Mouse (Mus musculus) embryonic facial prominence, embryonic 11.5 days (tissue): ENCODE data around the gene Tmem165. TPM values are rescaled to one million over a fixed set of nuclear protein-coding genes. Genes with fewer than 3 reads are reported as not detected.

Experiments
- ATAC-seq: fragments of 200-750 bp; cut with Nextera tagmentation; replicated peaks from 2 replicates; pipeline ENCODE4 v1.8.0; 2017; ENCODE audit warnings: low read depth; ENCODE audit not compliant: insufficient number of reproducible peaks, low FRiP score, low TSS enrichment
- DNase-seq: peaks from one replicate; pipeline ENCODE4 v3.0.0-alpha.2; 2015; ENCODE audit warnings: low spot score
- H3K27ac ChIP-seq: fragments of 300-500 bp; sonication (generic); replicated peaks from 2 replicates; pipeline ENCODE4 v1.5.1; 2014; ENCODE audit warnings: mild to moderate bottlenecking, low read depth, low read length, control low read depth
- H3K27me3 ChIP-seq: fragments of 300-500 bp; sonication (generic); 2 replicates; pipeline ENCODE4 v1.6.1; 2014; ENCODE audit warnings: mild to moderate bottlenecking, low read length, moderate library complexity, mixed read lengths; ENCODE audit not compliant: control insufficient read depth, insufficient read depth
- H3K36me3 ChIP-seq: fragments of 300-500 bp; sonication (generic); replicated peaks from 2 replicates; pipeline ENCODE4 v1.6.1; 2014; ENCODE audit warnings: low read depth, mild to moderate bottlenecking, low read length, moderate library complexity, mixed read lengths; ENCODE audit not compliant: control insufficient read depth, insufficient read depth
- H3K4me1 ChIP-seq: fragments of 300-500 bp; sonication (generic); 2 replicates; pipeline ENCODE4 v1.6.1; 2014; ENCODE audit warnings: low read length, mixed read lengths; ENCODE audit not compliant: control insufficient read depth, insufficient read depth
- H3K4me2 ChIP-seq: fragments of 300-500 bp; sonication (generic); 2 replicates; pipeline ENCODE4 v1.6.1; 2014; ENCODE audit warnings: low read depth, mild to moderate bottlenecking, control low read depth, low read length, moderate library complexity
- H3K4me3 ChIP-seq: fragments of 300-500 bp; sonication (generic); 2 replicates; pipeline ENCODE4 v1.5.1; 2014; ENCODE audit warnings: low read depth, low read length, control low read depth
- H3K9ac ChIP-seq: fragments of 300-500 bp; sonication (generic); replicated peaks from 2 replicates; pipeline ENCODE4 v1.6.1; 2014; ENCODE audit warnings: mild to moderate bottlenecking, control low read depth, low read length
- H3K9me3 ChIP-seq: fragments of 300-500 bp; sonication (generic); replicated peaks from 2 replicates; pipeline ENCODE4 v1.6.1; 2016; ENCODE audit warnings: mild to moderate bottlenecking, low read length, inconsistent platforms, mixed read lengths; ENCODE audit not compliant: control insufficient read depth
- WGBS: fragments of 180-500 bp; shearing (Covaris S2); extraction: QIAGEN DNeasy Blood & Tissue Kit; methylation state at CpG from one replicate; pipeline ENCODE4 v1.1.7; 2014; 5-methylcytosine and 5-hydroxymethylcytosine counted together
- polyA plus RNA-seq: library from polyadenylated mRNA; unstranded; fragments of >200 nt; fragmentation: Nextera tagmentation; extraction: Ambion mirVana; gene quantifications from 2 replicates; pipeline ENCODE4 v1.2.1, GENCODE M21; 2014

Tmem165 gene
- polyA plus RNA-seq, 1 experiment from 2014 or later: 125 TPM

GRCm38 (mm10) chr5:76187885-76188284, 4.2 kb downstream of the Tmem165 start:
- 88% methylated on average over 5 of the region's 5 CpGs for WGBS
- Histone ChIP-seq H3K9ac (no peak overlapping the region), H3K9me3 (no peaks in the 10 kb centered on the region), H3K27ac (no peak overlapping the region), H3K36me3 (no peaks in the 10 kb centered on the region), H3K4me2 (no peak overlapping the region), H3K27me3 (no peaks in the 10 kb centered on the region), H3K4me3 (no peak overlapping the region), H3K4me1 (peaks cover 3% of the 10 kb centered on the region)
- DNase-seq (no peak), ATAC-seq (no peak)

GRCm38 (mm10) chr5:76190609-76191008, 6.9 kb downstream of the Tmem165 start:
- 85% methylated on average over 4 of the region's 4 CpGs for WGBS
- no peaks in the 10 kb centered on the region for H3K4me1 ChIP-seq

GRCm38 (mm10) chr5:76193075-76193474, 9.4 kb downstream of the Tmem165 start:
- ATAC-seq (no peak), DNase-seq (no peak)
- no peak overlapping the region for H3K4me2 ChIP-seq
- no peaks in the 10 kb centered on the region for H3K27me3 ChIP-seq
- H3K4me3 ChIP-seq: no peak overlapping the region
- no peak overlapping the region for H3K27ac ChIP-seq
- no peaks in the 10 kb centered on the region for H3K9me3 ChIP-seq
- H3K4me1 ChIP-seq: no peaks in the 10 kb centered on the region
- H3K9ac ChIP-seq: no peak overlapping the region
- H3K36me3 ChIP-seq: no peaks in the 10 kb centered on the region

More at GRCm38 (mm10) chr5:76190609-76191008, 6.9 kb downstream of the Tmem165 start:
- no peak overlapping the region for H3K27ac ChIP-seq
- H3K9ac ChIP-seq: no peak overlapping the region
- no peaks in the 10 kb centered on the region for H3K36me3 ChIP-seq
- no peak overlapping the region for H3K4me2 ChIP-seq
- no peak overlapping the region for H3K4me3 ChIP-seq
- DNase-seq (no peak), ATAC-seq (no peak)
- H3K9me3 ChIP-seq: no peaks in the 10 kb centered on the region
- H3K27me3 ChIP-seq: no peaks in the 10 kb centered on the region

GRCm38 (mm10) chr5:76194377-76194945, 10.8 kb downstream of the Tmem165 start:
- no peaks in the 10 kb centered on the region for H3K36me3 ChIP-seq
- DNase-seq: no peak
- H3K9me3 ChIP-seq: no peaks in the 10 kb centered on the region

GRCm38 (mm10) chr5:76199346-76199745, 15.7 kb downstream of the Tmem165 start:
- no peaks in the 10 kb centered on the region for H3K27me3 ChIP-seq
- H3K4me1 ChIP-seq: no peaks in the 10 kb centered on the region
- ATAC-seq: no peak
- H3K27ac ChIP-seq: no peak overlapping the region
- H3K9me3 ChIP-seq: no peaks in the 10 kb centered on the region
- H3K36me3 ChIP-seq: peaks cover 4% of the 10 kb centered on the region
- H3K9ac ChIP-seq: no peak overlapping the region
- no peak overlapping the region for H3K4me3 ChIP-seq
- 93% methylated on average over 13 of the region's 13 CpGs for WGBS
- H3K4me2 ChIP-seq: no peak overlapping the region
- DNase-seq: no peak

More at GRCm38 (mm10) chr5:76194377-76194945, 10.8 kb downstream of the Tmem165 start:
- ATAC-seq: no peak
- H3K27me3 ChIP-seq: no peaks in the 10 kb centered on the region
- H3K27ac ChIP-seq: no peak overlapping the region
- no peak overlapping the region for H3K4me2 ChIP-seq
- H3K4me3 ChIP-seq: no peak overlapping the region
- 85% methylated on average over 6 of the region's 6 CpGs for WGBS
- no peaks in the 10 kb centered on the region for H3K4me1 ChIP-seq
- no peak overlapping the region for H3K9ac ChIP-seq

- Histone ChIP-seq H3K27ac (no peak overlapping the region), H3K27me3 (no peaks in the 10 kb centered on the region), H3K9ac (no peak overlapping the region), H3K4me1 (no peaks in the 10 kb centered on the region), H3K4me3 (no peak overlapping the region), H3K36me3 (peaks cover 10% of the 10 kb centered on the region), H3K4me2 (no peak overlapping the region), H3K9me3 (no peaks in the 10 kb centered on the region)
- ATAC-seq (no peak), DNase-seq (no peak)
- 97% methylated on average over 3 of the region's 3 CpGs for WGBS
Observed at GRCm38 (mm10) chr5:76203171-76203570, 19.5 kb downstream of the Tmem165 start.

- H3K9me3 ChIP-seq: no peaks in the 10 kb centered on the region
- DNase-seq: no peak
- peaks cover 10% of the 10 kb centered on the region for H3K36me3 ChIP-seq
- no peak overlapping the region for H3K4me2 ChIP-seq
- no peak overlapping the region for H3K27ac ChIP-seq
- H3K4me3 ChIP-seq: no peak overlapping the region
- 89% methylated on average over 2 of the region's 2 CpGs for WGBS
- H3K4me1 ChIP-seq: no peaks in the 10 kb centered on the region
- ATAC-seq: no peak
- no peak overlapping the region for H3K9ac ChIP-seq
- no peaks in the 10 kb centered on the region for H3K27me3 ChIP-seq
Observed at GRCm38 (mm10) chr5:76205886-76206285, 22.2 kb downstream of the Tmem165 start.

DNA sequence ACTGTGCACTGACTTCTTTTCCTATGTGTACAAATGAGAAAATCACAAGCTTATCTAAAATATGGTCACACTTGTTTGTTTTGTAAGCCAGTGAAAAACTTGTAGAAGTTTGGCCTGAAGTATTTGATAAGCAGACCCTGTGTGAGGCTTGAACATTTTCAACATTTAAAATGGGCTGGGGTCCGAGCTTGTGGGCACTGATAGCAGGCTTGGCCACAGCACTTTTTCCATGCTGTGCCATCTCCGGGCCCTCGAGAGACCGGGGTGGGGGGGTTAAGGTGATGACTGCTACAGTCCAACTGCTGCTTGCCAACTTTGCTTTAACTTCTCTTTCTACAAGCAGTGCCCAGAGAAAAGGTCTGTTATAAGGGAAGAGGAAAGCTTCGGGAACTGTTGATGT, 24.4 kb downstream of the Tmem165 start:
- H3K4me2 ChIP-seq: no peak overlapping the region
- WGBS: 92% methylated on average over 5 of the region's 5 CpGs
- ATAC-seq: no peak
- H3K9ac ChIP-seq: no peak overlapping the region
- H3K4me1 ChIP-seq: no peaks in the 10 kb centered on the region
- no peaks in the 10 kb centered on the region for H3K9me3 ChIP-seq
- no peak overlapping the region for H3K27ac ChIP-seq
- H3K27me3 ChIP-seq: no peaks in the 10 kb centered on the region
- H3K4me3 ChIP-seq: no peak overlapping the region
- DNase-seq: no peak
- H3K36me3 ChIP-seq: peaks cover 6% of the 10 kb centered on the region
